Mouse (Mus musculus): Measurements from ENCODE around the gene Ssbp2.

- TF ChIP-seq CTCF (IDR thresholded peaks at IDR 0.05; ENCODE audit: low read depth, low read length) (no peak), GATA2 (IDR thresholded peaks at IDR 0.05; ENCODE audit: borderline replicate concordance, low read depth, low read length) (no peak)
Observed at GRCm38 (mm10) chr13:91536711-91537110, 76.6 kb downstream of the Ssbp2 start.

All from G1E (cell line).